ENCODE assay signal across 12 mouse cellular contexts in the genomic region with DNA sequence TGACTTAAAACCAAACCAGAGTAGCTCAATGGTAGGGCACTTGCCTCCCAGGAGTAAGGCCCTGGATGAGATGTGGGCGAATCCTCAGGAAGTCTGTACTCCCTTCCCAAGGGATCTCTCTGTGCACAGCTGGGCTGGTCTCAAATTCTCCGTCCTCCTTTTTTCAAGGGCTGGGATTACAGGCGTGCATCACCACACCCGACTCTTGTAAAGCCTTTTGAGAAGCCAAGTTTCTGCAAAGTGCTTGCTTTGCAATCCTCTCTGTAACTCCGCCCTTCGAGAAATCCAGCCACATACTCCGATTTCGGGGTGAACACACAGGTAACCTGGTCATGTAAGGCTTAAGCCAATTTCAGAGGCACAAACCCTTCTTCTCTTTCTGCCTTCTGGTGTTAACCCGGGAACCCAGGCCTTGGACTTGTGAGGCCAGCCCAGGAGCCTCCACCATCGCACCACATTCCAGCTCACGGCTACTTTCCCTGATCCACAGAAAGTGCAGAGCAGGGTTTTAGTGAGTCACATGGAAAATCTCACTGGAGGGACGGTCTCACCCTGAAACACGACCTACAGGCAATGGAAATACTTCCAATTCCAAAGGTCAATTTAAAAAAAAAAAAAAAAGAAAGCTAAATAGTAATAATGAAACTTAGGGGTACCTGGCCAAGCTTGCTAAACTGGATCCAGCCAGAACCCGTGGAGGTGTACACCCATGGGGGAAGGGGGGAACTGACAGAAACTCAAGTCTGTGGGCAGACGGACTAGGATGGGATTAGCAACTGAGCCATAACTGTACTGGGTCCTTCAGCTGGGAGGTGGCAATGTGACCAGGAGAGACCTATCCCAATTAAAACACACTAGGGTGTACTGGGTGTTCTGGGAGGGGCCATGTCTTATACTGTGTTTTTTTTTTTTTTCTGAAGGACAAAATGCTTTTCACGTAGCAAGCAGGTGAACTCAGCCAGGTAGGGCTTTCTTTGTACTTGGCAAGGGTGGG. TPM values are rescaled to one million over a fixed set of nuclear protein-coding genes. Genes with fewer than 3 reads are reported as not detected.
DNase-seq lines count a peak whose midpoint lies in the region; ATAC-seq and TF ChIP-seq lines count a peak whose summit lies in the region.
"Had no signal": no experiment of that assay in that cellular context is flagged by ENCODE, and none has a peak within 500 bp of the region (broad histone marks: within the 10 kb centered on the region; RNA-seq: fewer than 3 reads in every experiment).

No protein-coding gene starts in this region.

- no peak for DNase-seq in heart, adult 2 months
- no peak for DNase-seq in heart, adult 8-10 months (ENCODE audit: low spot score)
- peak; percentile 36 for DNase-seq in 3T3-L1 (ENCODE audit: low read depth, low spot score)
- DNase-seq in midbrain, embryonic 14.5 days = no peak
- DNase-seq in urinary bladder, postnatal 10 days (ENCODE audit: low spot score) = no peak
- no peak for DNase-seq in spleen, postnatal 4 days (ENCODE audit: low spot score in 2 of 2)
- DNase-seq: gastrocnemius, postnatal 14 days had no signal

- TF ChIP-seq POLR2A in heart, adult 2 months (IDR thresholded peaks at IDR 0.05; ENCODE audit: insufficient read depth, low read depth, low read length) = no peak
- TF ChIP-seq POLR2A in embryonic fibroblast, embryonic 13.5 days (IDR thresholded peaks at IDR 0.05; ENCODE audit: low read depth, low read length) = no peak

- 65% methylated on average over 16 of the region's 16 CpGs for WGBS in heart, adult 2 months
- 55% methylated on average over 16 of the region's 16 CpGs for WGBS in lung, embryonic 15.5 days
- WGBS in midbrain, embryonic 14.5 days = 87% methylated on average over 16 of the region's 16 CpGs

- H3K9ac ChIP-seq in heart, adult 2 months (ENCODE audit: low read depth, low read length) = no peak overlapping the region
- no peak overlapping the region for H3K9ac ChIP-seq in lung, embryonic 15.5 days
- no peak overlapping the region for H3K9ac ChIP-seq in midbrain, embryonic 14.5 days (replicated peaks; ENCODE audit: low read length)
- H3K9ac ChIP-seq: hindbrain, embryonic 14.5 days; midbrain, embryonic 12.5 days had no signal

- no peak overlapping the region for H3K4me3 ChIP-seq in heart, adult 2 months
- H3K4me3 ChIP-seq in embryonic fibroblast, embryonic 13.5 days (ENCODE audit: insufficient read depth, low read length) = no peak overlapping the region
- no peak overlapping the region for H3K4me3 ChIP-seq in lung, embryonic 15.5 days
- H3K4me3 ChIP-seq in midbrain, embryonic 14.5 days (replicated peaks; ENCODE audit: low read depth, low read length) = no peak overlapping the region
- H3K4me3 ChIP-seq: left cerebral cortex, adult 2 months; midbrain, embryonic 12.5 days had no signal

- no peaks in the 10 kb centered on the region; the same call in 1 of the 2 replicates for H3K79me2 ChIP-seq in heart, adult 2 months (replicated peaks; ENCODE audit: control insufficient read depth, insufficient read depth, low read length)

- H3K36me3 ChIP-seq in heart, adult 2 months (ENCODE audit: control insufficient read depth, insufficient read depth, low read length) = no peaks in the 10 kb centered on the region
- no peaks in the 10 kb centered on the region for H3K36me3 ChIP-seq in lung, embryonic 15.5 days
- H3K36me3 ChIP-seq in midbrain, embryonic 14.5 days (ENCODE audit: control insufficient read depth, insufficient read depth, low read length) = no peaks in the 10 kb centered on the region
- H3K36me3 ChIP-seq: midbrain, embryonic 12.5 days had no signal

- H3K27ac ChIP-seq in heart, adult 2 months = peak overlapping the region; percentile 72
- H3K27ac ChIP-seq in embryonic fibroblast, embryonic 13.5 days (ENCODE audit: insufficient read depth, low read length) = peak overlapping the region; percentile 35; the same call in 1 of the 2 replicates
- H3K27ac ChIP-seq in lung, embryonic 15.5 days = peak overlapping the region; percentile 83
- H3K27ac ChIP-seq in midbrain, embryonic 14.5 days (replicated peaks; ENCODE audit: low read depth, low read length) = no peak overlapping the region
- H3K27ac ChIP-seq: hindbrain, embryonic 14.5 days; left cerebral cortex, adult 2 months; midbrain, embryonic 12.5 days had no signal

- intact Hi-C loops in heart, adult 2 months (cut with DNase I) = no loop called here

- TF ChIP-seq EP300 in heart, adult 2 months (IDR thresholded peaks at IDR 0.05; ENCODE audit: insufficient read depth, low read depth, low read length) = no peak

- H3K4me1 ChIP-seq in heart, adult 2 months (ENCODE audit: control insufficient read depth, insufficient read depth, low read length) = peaks cover 62% of the 10 kb centered on the region
- H3K4me1 ChIP-seq in embryonic fibroblast, embryonic 13.5 days (ENCODE audit: control insufficient read depth, insufficient read depth, low read length) = peaks cover 26% of the 10 kb centered on the region
- H3K4me1 ChIP-seq in lung, embryonic 15.5 days = peaks cover 90% of the 10 kb centered on the region
- H3K4me1 ChIP-seq in midbrain, embryonic 14.5 days (ENCODE audit: control insufficient read depth, insufficient read depth, low read length) = peaks cover 10% of the 10 kb centered on the region; the same call in 1 of the 2 replicates

- ATAC-seq in lung, embryonic 15.5 days (ENCODE audit: borderline replicate concordance, extremely low read depth, low FRiP score, low TSS enrichment) = no peak
- no peak for ATAC-seq in midbrain, embryonic 14.5 days (ENCODE audit: low FRiP score, low TSS enrichment)

- TF ChIP-seq CTCF in heart, adult 2 months (IDR thresholded peaks at IDR 0.05) = no peak
- TF ChIP-seq CTCF in embryonic fibroblast, embryonic 13.5 days (IDR thresholded peaks at IDR 0.05; ENCODE audit: borderline replicate concordance, insufficient read depth, low read length) = no peak

- no peaks in the 10 kb centered on the region for H3K27me3 ChIP-seq in heart, adult 2 months (ENCODE audit: control insufficient read depth, insufficient read depth, low read length)
- H3K27me3 ChIP-seq in lung, embryonic 15.5 days = no peaks in the 10 kb centered on the region
- no peaks in the 10 kb centered on the region for H3K27me3 ChIP-seq in midbrain, embryonic 14.5 days (ENCODE audit: control insufficient read depth, insufficient read depth, low read length)
- H3K27me3 ChIP-seq: midbrain, embryonic 12.5 days had no signal

- peak overlapping the region; percentile 26; the same call in 1 of the 2 replicates for H3K4me2 ChIP-seq in lung, embryonic 15.5 days
- no peak overlapping the region for H3K4me2 ChIP-seq in midbrain, embryonic 14.5 days (ENCODE audit: low read length)
- H3K4me2 ChIP-seq: hindbrain, embryonic 14.5 days; midbrain, embryonic 12.5 days had no signal

- no peaks in the 10 kb centered on the region for H3K9me3 ChIP-seq in lung, embryonic 15.5 days
- no peaks in the 10 kb centered on the region for H3K9me3 ChIP-seq in midbrain, embryonic 14.5 days (ENCODE audit: control insufficient read depth, low read length)
- H3K9me3 ChIP-seq: midbrain, embryonic 12.5 days had no signal

RNA-seq across cellular contexts. Expression of a gene that starts 16.2 kb away (rescaled TPM):
- 10 to 100 TPM; 51.6 to 67.2 TPM for total RNA-seq in heart, adult 2 months (2021)
- 97.7 and 108 TPM in 2 replicates for polyA plus RNA-seq in heart, adult 2 months (2012; rRNA removed)
- total RNA-seq in heart, adult 8-10 months (2022) = 10 to 100 TPM; 39.4 to 57.8 (median 46.4) TPM
- 170 and 246 TPM in 2 replicates for polyA plus RNA-seq in embryonic fibroblast, embryonic 13.5 days (2011; ENCODE audit: insufficient read length, low read depth, missing spikeins)
- polyA plus RNA-seq in lung, embryonic 15.5 days (2015; fragmentation: Nextera tagmentation; extraction: Ambion mirVana) = 226 and 250 TPM in 2 replicates
- 59.8 and 66.5 TPM in 2 replicates for polyA plus RNA-seq in midbrain, embryonic 14.5 days (2014; fragmentation: Nextera tagmentation; extraction: Ambion mirVana)
